Mouse (Mus musculus): ENCODE data around the gene Zfp462. TPM values are rescaled to one million over a fixed set of nuclear protein-coding genes. Genes with fewer than 3 reads are reported as not detected.
"Not testable (repeated sequence)": the region's sequence is repeated elsewhere in the genome, so short reads cannot be mapped to it uniquely, and the experiment has no call there.

The Zfp462 gene
- total and polyA plus RNA-seq, 3 experiments = 0.05 TPM; not detected in 2

GRCm38 (mm10) chr4:54986671-54987070 lies 41.8 kb downstream of the Zfp462 start:
- Histone ChIP-seq H3K4me3 (ENCODE audit: low read depth, low read length) (no peak overlapping the region), H3K36me3 (replicated peaks) (no peaks in the 10 kb centered on the region), H3K4me1 (ENCODE audit: insufficient read depth, low read depth, low read length) (no peaks in the 10 kb centered on the region), H3K9me3 (replicated peaks) (peaks cover 21% of the 10 kb centered on the region), H3K27me3 (ENCODE audit: insufficient read depth, low read length) (no peaks in the 10 kb centered on the region)
- TF ChIP-seq GATA1 (IDR thresholded peaks at IDR 0.05; ENCODE audit: borderline replicate concordance, low read length) = no peak
- TF ChIP-seq TAL1 (conservative IDR thresholded peaks at IDR 0.05; ENCODE audit: low read depth, low read length) = no peak
- no peak for TF ChIP-seq CTCF (IDR thresholded peaks at IDR 0.05; ENCODE audit: low read depth, low read length)
- no peak for TF ChIP-seq GATA2 (IDR thresholded peaks at IDR 0.05; ENCODE audit: borderline replicate concordance, low read depth, low read length)
- TF ChIP-seq POLR2AphosphoS5 (IDR thresholded peaks at IDR 0.05; ENCODE audit: insufficient replicate concordance, low read depth, low read length) = no peak
- no peak for DNase-seq (ENCODE audit: low spot score)
- no peak for ATAC-seq (ENCODE audit: extremely low read depth, insufficient number of reproducible peaks, low FRiP score, poor library complexity, severe bottlenecking)

GRCm38 (mm10) chr4:54987256-54987655 lies 42.4 kb downstream of the Zfp462 start:
- H3K9me3 ChIP-seq (replicated peaks) = peaks cover 24% of the 10 kb centered on the region
- no peak overlapping the region for H3K4me3 ChIP-seq (ENCODE audit: low read depth, low read length)
- ATAC-seq (ENCODE audit: extremely low read depth, insufficient number of reproducible peaks, low FRiP score, poor library complexity, severe bottlenecking) = no peak
- no peaks in the 10 kb centered on the region for H3K36me3 ChIP-seq (replicated peaks)
- H3K4me1 ChIP-seq (ENCODE audit: insufficient read depth, low read depth, low read length) = no peaks in the 10 kb centered on the region
- TF ChIP-seq TAL1 (conservative IDR thresholded peaks at IDR 0.05; ENCODE audit: low read depth, low read length) (no peak), GATA2 (IDR thresholded peaks at IDR 0.05; ENCODE audit: borderline replicate concordance, low read depth, low read length) (no peak), CTCF (IDR thresholded peaks at IDR 0.05; ENCODE audit: low read depth, low read length) (no peak), POLR2AphosphoS5 (IDR thresholded peaks at IDR 0.05; ENCODE audit: insufficient replicate concordance, low read depth, low read length) (no peak), GATA1 (IDR thresholded peaks at IDR 0.05; ENCODE audit: borderline replicate concordance, low read length) (no peak)
- no peaks in the 10 kb centered on the region for H3K27me3 ChIP-seq (ENCODE audit: insufficient read depth, low read length)
- no peak for DNase-seq (ENCODE audit: low spot score)

- no peak for ATAC-seq (ENCODE audit: extremely low read depth, insufficient number of reproducible peaks, low FRiP score, poor library complexity, severe bottlenecking)
- no peaks in the 10 kb centered on the region for H3K36me3 ChIP-seq (replicated peaks)
- TF ChIP-seq CTCF (IDR thresholded peaks at IDR 0.05; ENCODE audit: low read depth, low read length) (no peak), POLR2AphosphoS5 (IDR thresholded peaks at IDR 0.05; ENCODE audit: insufficient replicate concordance, low read depth, low read length) (no peak), TAL1 (conservative IDR thresholded peaks at IDR 0.05; ENCODE audit: low read depth, low read length) (no peak), GATA1 (IDR thresholded peaks at IDR 0.05; ENCODE audit: borderline replicate concordance, low read length) (no peak), GATA2 (IDR thresholded peaks at IDR 0.05; ENCODE audit: borderline replicate concordance, low read depth, low read length) (no peak)
- H3K27me3 ChIP-seq (ENCODE audit: insufficient read depth, low read length) = no peaks in the 10 kb centered on the region
- no peaks in the 10 kb centered on the region for H3K4me1 ChIP-seq (ENCODE audit: insufficient read depth, low read depth, low read length)
- no peak for DNase-seq (ENCODE audit: low spot score)
- H3K9me3 ChIP-seq (replicated peaks) = peaks cover 19% of the 10 kb centered on the region
- no peak overlapping the region for H3K4me3 ChIP-seq (ENCODE audit: low read depth, low read length)
Observed at GRCm38 (mm10) chr4:54987926-54988325, 43.1 kb downstream of the Zfp462 start.

DNA sequence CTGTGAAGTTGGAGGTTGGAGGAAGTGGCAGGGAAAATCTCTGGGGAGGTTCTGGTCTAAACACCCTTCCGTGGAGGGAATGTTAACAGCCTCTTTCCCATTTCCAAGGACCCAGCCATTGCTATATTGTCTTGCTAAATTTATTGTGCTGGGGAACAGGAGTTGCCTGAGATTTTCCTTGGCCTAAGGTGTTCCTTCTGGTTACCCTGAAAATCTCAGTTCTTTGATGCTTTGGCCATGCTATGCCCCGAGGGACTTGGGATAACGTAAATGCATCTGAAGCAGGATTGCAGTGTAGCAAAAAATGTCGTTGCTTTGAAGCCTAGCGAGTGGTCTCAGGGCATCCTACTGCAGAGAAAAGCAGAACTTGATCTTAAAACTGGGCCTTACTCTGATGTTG lies 47.1 kb downstream of the Zfp462 start:
- ATAC-seq (ENCODE audit: extremely low read depth, insufficient number of reproducible peaks, low FRiP score, poor library complexity, severe bottlenecking) = no peak
- no peaks in the 10 kb centered on the region for H3K4me1 ChIP-seq (ENCODE audit: insufficient read depth, low read depth, low read length)
- no peak for DNase-seq (ENCODE audit: low spot score)
- TF ChIP-seq TAL1 (conservative IDR thresholded peaks at IDR 0.05; ENCODE audit: low read depth, low read length) (no peak), CTCF (IDR thresholded peaks at IDR 0.05; ENCODE audit: low read depth, low read length) (no peak), POLR2AphosphoS5 (IDR thresholded peaks at IDR 0.05; ENCODE audit: insufficient replicate concordance, low read depth, low read length) (no peak), GATA2 (IDR thresholded peaks at IDR 0.05; ENCODE audit: borderline replicate concordance, low read depth, low read length) (no peak), GATA1 (IDR thresholded peaks at IDR 0.05; ENCODE audit: borderline replicate concordance, low read length) (no peak)
- H3K27me3 ChIP-seq (ENCODE audit: insufficient read depth, low read length) = no peaks in the 10 kb centered on the region
- peaks cover 26% of the 10 kb centered on the region for H3K9me3 ChIP-seq (replicated peaks)
- H3K36me3 ChIP-seq (replicated peaks) = no peaks in the 10 kb centered on the region
- no peak overlapping the region for H3K4me3 ChIP-seq (ENCODE audit: low read depth, low read length)

DNA sequence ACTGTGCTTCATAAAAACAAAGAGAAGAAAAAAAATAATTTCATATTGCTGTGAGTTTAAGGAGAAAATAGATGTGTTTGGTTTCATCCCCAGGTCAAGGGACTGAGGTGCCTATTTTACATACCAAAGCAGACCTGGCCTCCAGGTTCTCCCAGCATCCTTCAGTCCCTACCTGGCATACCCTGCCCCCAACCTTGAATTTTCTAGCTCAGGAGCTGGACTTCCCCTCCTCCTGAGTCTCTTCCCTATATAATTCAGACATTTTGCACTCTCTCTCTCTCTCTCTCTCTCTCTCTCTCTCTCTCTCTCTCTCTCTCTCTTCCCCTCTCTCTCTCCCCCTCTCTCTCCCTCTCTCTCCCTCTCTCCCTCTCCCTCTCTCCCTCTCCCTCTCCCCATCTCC lies 48.2 kb downstream of the Zfp462 start:
- H3K4me1 ChIP-seq (ENCODE audit: insufficient read depth, low read depth, low read length); H3K4me3 ChIP-seq (ENCODE audit: low read depth, low read length); H3K36me3 ChIP-seq (replicated peaks); DNase-seq (ENCODE audit: low spot score); ATAC-seq (ENCODE audit: extremely low read depth, insufficient number of reproducible peaks, low FRiP score, poor library complexity, severe bottlenecking); H3K27me3 ChIP-seq (ENCODE audit: insufficient read depth, low read length): not testable (repeated sequence)
- H3K9me3 ChIP-seq (replicated peaks) = peaks cover 29% of the 10 kb centered on the region

DNA sequence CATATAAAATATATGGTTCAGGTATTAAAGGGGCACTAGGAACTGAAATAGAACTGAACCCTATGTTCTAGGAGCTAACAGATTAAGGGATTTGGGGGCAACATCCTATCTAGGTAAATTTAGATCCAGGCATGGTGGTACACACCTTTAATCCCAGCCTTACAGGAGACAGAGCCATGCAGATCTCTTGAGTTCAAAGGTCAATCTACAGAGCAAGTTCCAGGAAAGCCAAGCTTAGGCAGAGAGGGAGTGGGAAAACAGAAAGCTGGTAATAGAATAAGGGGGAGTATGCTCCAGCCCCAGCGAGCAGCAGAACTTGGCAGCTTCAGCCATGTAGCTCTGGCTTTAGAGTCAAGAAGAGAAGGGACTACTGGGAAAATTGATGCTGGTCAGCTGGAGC lies 50.4 kb downstream of the Zfp462 start:
- H3K9me3 ChIP-seq (replicated peaks) = peaks cover 31% of the 10 kb centered on the region
- no peak for DNase-seq (ENCODE audit: low spot score)
- TF ChIP-seq TAL1 (conservative IDR thresholded peaks at IDR 0.05; ENCODE audit: low read depth, low read length) = no peak
- TF ChIP-seq CTCF (IDR thresholded peaks at IDR 0.05; ENCODE audit: low read depth, low read length) = no peak
- no peak for TF ChIP-seq POLR2AphosphoS5 (IDR thresholded peaks at IDR 0.05; ENCODE audit: insufficient replicate concordance, low read depth, low read length)
- no peak for TF ChIP-seq GATA2 (IDR thresholded peaks at IDR 0.05; ENCODE audit: borderline replicate concordance, low read depth, low read length)
- no peak for TF ChIP-seq GATA1 (IDR thresholded peaks at IDR 0.05; ENCODE audit: borderline replicate concordance, low read length)
- no peak overlapping the region for H3K4me3 ChIP-seq (ENCODE audit: low read depth, low read length)
- no peaks in the 10 kb centered on the region for H3K27me3 ChIP-seq (ENCODE audit: insufficient read depth, low read length)
- H3K36me3 ChIP-seq (replicated peaks) = no peaks in the 10 kb centered on the region
- no peak for ATAC-seq (ENCODE audit: extremely low read depth, insufficient number of reproducible peaks, low FRiP score, poor library complexity, severe bottlenecking)
- H3K4me1 ChIP-seq (ENCODE audit: insufficient read depth, low read depth, low read length) = no peaks in the 10 kb centered on the region

- TF ChIP-seq GATA1 (IDR thresholded peaks at IDR 0.05; ENCODE audit: borderline replicate concordance, low read length) (no peak), POLR2AphosphoS5 (IDR thresholded peaks at IDR 0.05; ENCODE audit: insufficient replicate concordance, low read depth, low read length) (no peak), GATA2 (IDR thresholded peaks at IDR 0.05; ENCODE audit: borderline replicate concordance, low read depth, low read length) (no peak), CTCF (IDR thresholded peaks at IDR 0.05; ENCODE audit: low read depth, low read length) (no peak), TAL1 (conservative IDR thresholded peaks at IDR 0.05; ENCODE audit: low read depth, low read length) (no peak)
- Histone ChIP-seq H3K4me3 (ENCODE audit: low read depth, low read length) (no peak overlapping the region), H3K36me3 (replicated peaks) (no peaks in the 10 kb centered on the region), H3K4me1 (ENCODE audit: insufficient read depth, low read depth, low read length) (no peaks in the 10 kb centered on the region), H3K27me3 (ENCODE audit: insufficient read depth, low read length) (no peaks in the 10 kb centered on the region), H3K9me3 (replicated peaks) (peaks cover 31% of the 10 kb centered on the region)
- ATAC-seq (ENCODE audit: extremely low read depth, insufficient number of reproducible peaks, low FRiP score, poor library complexity, severe bottlenecking) = no peak
- no peak for DNase-seq (ENCODE audit: low spot score)
Observed at GRCm38 (mm10) chr4:54996064-54996463, 51.2 kb downstream of the Zfp462 start.

All from G1E (cell line).